Mouse (Mus musculus) liver, adult (tissue): Measurements from ENCODE around the gene Hoxb9.

Experiments
- GATA4 ChIP-seq: IDR thresholded peaks from 2 replicates; pipeline ENCODE4 v1.6.1; 2014; ENCODE audit warnings: mild to moderate bottlenecking, low read length; ENCODE audit not compliant: insufficient replicate concordance

Hoxb9 gene

GRCm38 (mm10) chr11:96278773-96279172 is 7.5 kb downstream of the Hoxb9 start:
- no peak for TF ChIP-seq GATA4

GRCm38 (mm10) chr11:96279421-96280233 is 8.4 kb downstream of the Hoxb9 start:
- TF ChIP-seq GATA4 = no peak

- no peak for TF ChIP-seq GATA4
These were observed 9.4 kb downstream of the Hoxb9 start for GRCm38 (mm10) chr11:96280399-96281378.

- TF ChIP-seq GATA4 = no peak
These were observed 10.1 kb downstream of the Hoxb9 start for GRCm38 (mm10) chr11:96281396-96281795.

GRCm38 (mm10) chr11:96281855-96282570 is 10.8 kb downstream of the Hoxb9 start, which contains the start of gene Hoxb8:
Gene Hoxb8, plus strand, starts transcription at chr11:96281905.
- TF ChIP-seq GATA4 = no peak

GRCm38 (mm10) chr11:96282795-96283430 is 11.7 kb downstream of the Hoxb9 start:
- no peak for TF ChIP-seq GATA4

GRCm38 (mm10) chr11:96284041-96284749 is 12.9 kb downstream of the Hoxb9 start:
- no peak for TF ChIP-seq GATA4

- TF ChIP-seq GATA4 = no peak
These were observed 13.8 kb downstream of the Hoxb9 start for GRCm38 (mm10) chr11:96284774-96285734.

GRCm38 (mm10) chr11:96285771-96286738 is 14.8 kb downstream of the Hoxb9 start, which contains the start of gene Hoxb7:
Gene Hoxb7, plus strand, starts transcription at chr11:96286623.
- TF ChIP-seq GATA4 = no peak

- TF ChIP-seq GATA4 = no peak
These were observed 15.6 kb downstream of the Hoxb9 start for GRCm38 (mm10) chr11:96286739-96287385.

- TF ChIP-seq GATA4 = no peak
These were observed 16.2 kb downstream of the Hoxb9 start for GRCm38 (mm10) chr11:96287411-96287810.

GRCm38 (mm10) chr11:96288455-96289221 is 17.4 kb downstream of the Hoxb9 start:
- no peak for TF ChIP-seq GATA4
